Mouse (Mus musculus): ENCODE results near the gene Fstl1. TPM values are rescaled to one million over a fixed set of nuclear protein-coding genes. Genes with fewer than 3 reads are reported as not detected.

The Fstl1 gene
- polyA plus RNA-seq (2015; fragmentation: Nextera tagmentation; extraction: Ambion mirVana), result 429 and 466 TPM in 2 replicates

DNA sequence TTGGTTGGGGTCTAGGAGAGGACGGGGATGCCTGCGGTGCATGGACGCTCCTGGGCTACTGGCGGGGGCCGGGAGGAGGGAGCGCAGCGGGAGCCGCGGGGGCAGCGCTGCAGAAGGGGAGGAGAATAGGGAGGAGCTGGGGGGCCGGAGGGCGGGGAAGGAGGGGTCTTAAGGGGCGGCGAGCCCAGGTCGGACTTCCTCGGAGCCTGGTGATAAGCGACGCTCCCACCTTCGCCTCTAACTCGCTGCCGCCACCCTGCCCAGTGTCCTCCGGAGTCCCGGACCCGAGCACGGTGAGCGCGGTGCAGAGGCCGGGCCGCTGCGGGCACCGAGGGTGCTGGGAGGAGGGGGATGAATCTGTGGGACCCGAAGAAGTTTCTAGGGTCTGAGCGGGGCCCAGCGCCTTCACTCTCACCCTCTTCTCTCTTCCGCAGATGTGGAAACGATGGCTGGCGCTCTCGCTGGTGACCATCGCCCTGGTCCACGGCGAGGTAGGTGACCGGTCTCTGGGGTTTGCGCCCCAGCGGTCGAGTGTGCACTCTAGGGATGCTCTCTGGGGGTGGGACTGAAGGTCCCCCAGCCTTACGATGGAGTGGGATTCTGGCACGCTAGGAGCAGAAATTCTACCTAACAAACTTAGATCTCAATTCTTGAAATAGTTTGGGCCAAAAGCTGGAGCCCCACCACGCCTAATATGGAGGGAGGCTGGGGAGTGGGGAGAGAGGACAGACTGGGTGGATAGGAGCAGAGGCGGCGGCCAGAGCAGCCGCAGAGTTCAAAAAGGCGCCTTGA lies at the start of gene Fstl1:
TSS of gene Fstl1 (plus strand) at position 14 of the 792 bp plus-strand sequence.
- H3K9ac ChIP-seq, result peak within 1 kb of the TSS; percentile 98
- H3K4me2 ChIP-seq, result peak within 1 kb of the TSS; percentile 72
- under 1% methylated on average over 52 of the region's 52 CpGs for WGBS
- H3K27ac ChIP-seq (replicated peaks), result peak within 1 kb of the TSS; percentile 94
- no peaks in the 10 kb centered on the region for H3K9me3 ChIP-seq
- no peaks in the 10 kb centered on the region for H3K27me3 ChIP-seq (replicated peaks)
- H3K36me3 ChIP-seq, result peaks cover 26% of the 10 kb centered on the region
- H3K4me1 ChIP-seq, result peaks cover 43% of the 10 kb centered on the region
- H3K4me3 ChIP-seq, result peak within 1 kb of the TSS; percentile 80
- ATAC-seq (ENCODE audit: extremely low read depth, insufficient number of reproducible peaks, low FRiP score, low TSS enrichment), result peak; percentile 58; the same call in 1 of the 2 replicates

DNA sequence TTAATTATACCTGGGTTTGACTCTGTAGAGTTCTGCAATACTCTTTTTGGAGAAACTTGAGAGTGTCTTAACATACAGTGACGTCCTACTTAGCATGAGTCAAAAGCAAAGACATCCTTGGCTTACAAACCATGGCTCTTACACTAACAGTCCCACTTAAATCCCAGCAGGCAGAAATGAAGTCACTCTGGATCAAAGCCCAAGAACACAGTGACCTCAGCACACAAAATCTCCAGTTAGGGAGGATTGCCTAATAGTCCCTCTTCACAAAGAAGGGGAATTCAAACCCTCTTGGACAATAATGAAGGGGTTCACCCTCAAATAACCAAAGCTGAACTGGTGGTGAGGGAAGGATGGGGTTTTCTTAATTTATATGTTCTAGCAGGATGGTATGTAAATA lies 48.0 kb upstream of the Fstl1 start:
- ATAC-seq (ENCODE audit: extremely low read depth, insufficient number of reproducible peaks, low FRiP score, low TSS enrichment), result no peak
- Histone ChIP-seq H3K36me3 (no peaks in the 10 kb centered on the region), H3K9me3 (no peaks in the 10 kb centered on the region), H3K27ac (replicated peaks) (peak overlapping the region; percentile 92), H3K27me3 (replicated peaks) (no peaks in the 10 kb centered on the region), H3K4me3 (no peak overlapping the region), H3K4me2 (no peak overlapping the region), H3K4me1 (peaks cover 59% of the 10 kb centered on the region), H3K9ac (no peak overlapping the region)
- WGBS, result 36% methylated on average over 1 of the region's 1 CpGs

DNA sequence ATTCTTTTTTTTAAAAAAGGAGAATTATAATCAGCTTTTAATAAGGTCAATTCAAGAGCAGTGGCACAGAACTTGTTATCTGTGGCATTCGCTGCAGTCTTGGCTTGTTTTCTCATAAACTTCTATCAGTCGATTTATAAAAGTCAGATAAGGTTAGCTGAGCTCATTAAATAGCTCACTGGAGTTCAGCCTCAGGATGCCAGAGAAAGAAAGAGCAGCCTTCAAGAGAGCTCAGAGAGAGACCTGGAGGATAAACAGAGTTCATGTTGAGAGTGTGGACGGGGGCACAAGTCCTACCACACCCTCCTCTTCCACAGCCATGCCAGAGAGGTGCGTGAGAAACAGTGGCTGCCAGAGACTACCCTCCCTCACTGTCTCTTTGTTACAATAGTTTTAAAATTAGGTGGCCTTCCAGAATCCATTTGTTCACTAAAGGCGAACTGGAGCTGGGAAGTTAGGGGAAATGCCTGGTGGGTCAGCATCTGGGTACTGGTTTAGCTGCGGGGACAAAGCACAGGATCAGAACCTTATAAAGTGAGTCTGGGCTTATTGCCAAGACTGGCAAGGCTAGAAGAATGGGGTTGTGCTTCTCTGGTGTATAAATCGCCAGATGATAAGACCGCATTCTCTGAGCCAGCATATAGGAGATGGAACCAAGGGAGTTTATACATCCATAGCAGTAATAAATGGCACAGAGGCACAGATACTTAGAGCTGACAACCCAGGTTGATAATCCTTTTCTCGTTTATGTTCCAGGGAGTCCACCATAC lies 47.1 kb upstream of the Fstl1 start:
- no peak for ATAC-seq (ENCODE audit: extremely low read depth, insufficient number of reproducible peaks, low FRiP score, low TSS enrichment)
- peak overlapping the region; percentile 92 for H3K27ac ChIP-seq (replicated peaks)
- no peaks in the 10 kb centered on the region for H3K9me3 ChIP-seq
- peak overlapping the region; percentile 50 for H3K4me2 ChIP-seq
- peaks cover 59% of the 10 kb centered on the region for H3K4me1 ChIP-seq
- H3K27me3 ChIP-seq (replicated peaks), result no peaks in the 10 kb centered on the region
- 30% methylated on average over 9 of the region's 9 CpGs for WGBS
- H3K4me3 ChIP-seq, result no peak overlapping the region
- H3K36me3 ChIP-seq, result no peaks in the 10 kb centered on the region
- peak overlapping the region; percentile 37 for H3K9ac ChIP-seq

DNA sequence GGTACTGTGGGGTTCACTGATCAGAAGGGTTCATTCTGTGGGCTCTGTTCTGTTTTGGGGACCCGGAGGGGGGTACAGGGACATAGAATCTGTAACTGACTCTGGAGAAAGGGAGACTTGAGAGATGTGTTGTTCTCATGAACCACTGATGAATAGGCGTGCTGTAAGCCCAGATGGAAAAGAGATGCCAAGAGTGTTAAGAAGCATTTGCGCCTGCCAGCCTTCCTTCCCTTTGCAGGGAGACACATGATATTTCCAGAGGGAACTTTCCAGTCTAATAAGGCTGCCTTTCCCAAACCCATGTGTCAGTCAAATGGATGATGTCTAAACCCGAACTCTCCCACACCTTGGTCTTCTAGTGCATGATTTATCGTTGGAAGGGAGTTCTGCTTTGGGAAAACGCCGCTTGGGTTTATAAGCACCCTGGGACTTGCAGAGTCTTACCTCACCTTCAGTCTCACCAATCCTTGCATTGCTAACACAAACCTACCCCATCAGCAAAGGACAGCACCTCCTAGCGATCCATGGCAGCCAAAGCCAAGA lies 46.3 kb upstream of the Fstl1 start:
- H3K27ac ChIP-seq (replicated peaks), result peak overlapping the region; percentile 92
- no peak for ATAC-seq (ENCODE audit: extremely low read depth, insufficient number of reproducible peaks, low FRiP score, low TSS enrichment)
- H3K4me3 ChIP-seq, result no peak overlapping the region
- peaks cover 59% of the 10 kb centered on the region for H3K4me1 ChIP-seq
- peak overlapping the region; percentile 50; the same call in 1 of the 2 replicates for H3K4me2 ChIP-seq
- no peaks in the 10 kb centered on the region for H3K36me3 ChIP-seq
- H3K9me3 ChIP-seq, result no peaks in the 10 kb centered on the region
- 82% methylated on average over 8 of the region's 8 CpGs for WGBS
- peak overlapping the region; percentile 37 for H3K9ac ChIP-seq
- no peaks in the 10 kb centered on the region for H3K27me3 ChIP-seq (replicated peaks)

DNA sequence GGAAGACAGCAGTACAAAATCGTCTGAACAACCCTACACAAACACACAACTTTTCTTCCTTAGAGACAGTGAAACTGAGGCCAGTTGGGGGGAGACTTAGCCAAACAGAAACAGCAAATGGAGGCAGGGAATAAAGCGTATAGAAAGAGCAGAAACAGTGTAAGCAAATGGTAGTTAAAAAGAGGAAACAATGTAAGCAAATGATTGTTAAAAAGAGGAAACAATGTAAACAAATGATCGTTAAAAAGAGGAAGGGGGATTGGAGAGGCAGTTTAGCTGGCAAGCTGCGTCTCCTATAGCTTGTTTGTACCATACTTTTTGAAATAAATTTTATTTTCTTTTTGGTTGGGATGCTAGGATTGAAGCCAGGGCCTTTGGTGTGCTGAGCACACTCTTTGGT lies 45.2 kb upstream of the Fstl1 start:
- Histone ChIP-seq H3K4me2 (no peak overlapping the region), H3K4me1 (peaks cover 58% of the 10 kb centered on the region), H3K4me3 (no peak overlapping the region), H3K9me3 (no peaks in the 10 kb centered on the region), H3K9ac (no peak overlapping the region), H3K27ac (replicated peaks) (peak overlapping the region; percentile 92), H3K27me3 (replicated peaks) (no peaks in the 10 kb centered on the region), H3K36me3 (no peaks in the 10 kb centered on the region)
- no peak for ATAC-seq (ENCODE audit: extremely low read depth, insufficient number of reproducible peaks, low FRiP score, low TSS enrichment)
- 65% methylated on average over 4 of the region's 4 CpGs for WGBS

DNA sequence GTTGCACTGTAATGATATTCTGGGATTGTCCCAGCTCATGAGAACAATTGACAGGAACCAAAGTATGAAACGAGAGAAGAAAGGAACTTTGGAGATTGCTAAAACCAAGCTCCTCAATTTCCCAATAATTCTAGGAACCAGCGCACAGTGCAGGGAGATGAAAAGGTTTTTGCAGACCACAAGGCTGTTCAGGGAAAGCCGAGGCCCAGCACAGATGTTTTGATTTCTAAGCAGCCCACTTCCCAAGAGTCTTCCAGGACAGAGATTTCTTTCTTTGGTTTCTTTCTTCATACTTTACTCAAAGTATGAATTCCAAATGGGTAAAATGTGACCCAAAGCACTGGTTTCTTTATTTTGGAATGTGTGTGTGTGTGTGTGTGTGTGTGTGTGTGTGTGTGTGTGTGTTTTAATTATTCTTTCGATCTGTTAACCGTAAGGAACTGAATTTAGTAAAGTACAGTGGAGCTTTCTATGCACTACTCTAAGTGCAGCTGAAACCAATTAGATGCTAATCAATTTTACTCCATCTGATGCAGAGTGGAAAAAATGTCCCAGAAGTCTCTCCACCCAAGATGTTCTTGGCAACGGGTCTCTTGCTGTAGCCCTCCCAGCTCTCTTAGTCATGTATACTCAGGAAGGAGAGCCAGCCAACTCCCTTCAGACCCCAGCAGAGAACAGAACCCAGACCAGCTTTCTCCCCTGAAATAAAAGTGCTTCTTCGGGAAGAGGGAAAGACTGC lies 44.5 kb upstream of the Fstl1 start:
- H3K27ac ChIP-seq (replicated peaks), result peak overlapping the region; percentile 92
- H3K4me2 ChIP-seq, result no peak overlapping the region
- no peaks in the 10 kb centered on the region for H3K27me3 ChIP-seq (replicated peaks)
- no peak overlapping the region for H3K9ac ChIP-seq
- no peaks in the 10 kb centered on the region for H3K36me3 ChIP-seq
- WGBS, result 62% methylated on average over 7 of the region's 7 CpGs
- H3K4me3 ChIP-seq, result no peak overlapping the region
- H3K4me1 ChIP-seq, result peaks cover 51% of the 10 kb centered on the region
- H3K9me3 ChIP-seq, result no peaks in the 10 kb centered on the region
- no peak for ATAC-seq (ENCODE audit: extremely low read depth, insufficient number of reproducible peaks, low FRiP score, low TSS enrichment)

DNA sequence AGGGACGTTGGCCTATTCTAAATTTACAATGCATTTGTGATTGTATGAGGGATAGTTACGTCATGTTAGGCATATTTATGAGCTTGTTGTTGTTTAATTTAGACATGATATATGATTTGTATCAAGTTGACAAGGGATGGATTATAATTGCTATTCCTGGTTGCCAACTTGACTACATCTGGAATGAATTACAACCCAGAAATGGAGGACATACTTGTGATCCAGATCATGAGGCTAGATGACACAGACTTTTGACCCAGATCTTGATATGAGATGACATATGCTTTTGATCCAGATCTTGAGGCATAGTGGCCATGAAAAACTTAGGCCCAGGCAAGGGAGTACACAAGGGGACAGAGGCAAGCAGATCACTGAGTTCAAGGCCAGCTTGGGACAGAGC lies 36.6 kb upstream of the Fstl1 start:
- no peak overlapping the region for H3K4me2 ChIP-seq
- H3K9me3 ChIP-seq, result no peaks in the 10 kb centered on the region
- 84% methylated on average over 2 of the region's 2 CpGs for WGBS
- H3K27ac ChIP-seq (replicated peaks), result no peak overlapping the region
- ATAC-seq (ENCODE audit: extremely low read depth, insufficient number of reproducible peaks, low FRiP score, low TSS enrichment), result no peak
- H3K36me3 ChIP-seq, result no peaks in the 10 kb centered on the region
- no peak overlapping the region for H3K9ac ChIP-seq
- H3K4me1 ChIP-seq, result peaks cover 10% of the 10 kb centered on the region; the same call in 1 of the 2 replicates
- no peak overlapping the region for H3K4me3 ChIP-seq
- no peaks in the 10 kb centered on the region for H3K27me3 ChIP-seq (replicated peaks)

DNA sequence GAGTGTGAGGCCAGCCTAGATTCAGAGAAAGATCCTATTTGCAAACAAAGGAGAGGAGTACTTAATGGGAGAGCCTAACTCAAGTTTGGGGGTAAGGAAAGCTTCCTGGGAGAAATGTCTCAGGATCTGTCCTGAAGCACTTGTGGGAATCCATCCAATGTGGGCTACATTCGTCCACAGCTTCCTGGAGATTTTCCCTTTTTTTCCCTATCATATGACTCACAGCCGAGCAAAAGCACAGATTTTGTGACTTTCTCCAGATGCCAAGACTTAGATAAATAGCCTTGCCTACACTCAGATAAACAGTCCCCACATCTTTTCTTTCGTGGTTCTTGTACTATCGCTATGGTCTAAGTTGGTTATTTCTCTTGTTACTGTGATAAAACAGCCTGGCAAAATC lies 34.4 kb upstream of the Fstl1 start:
- H3K27ac ChIP-seq (replicated peaks), result peak overlapping the region; percentile 36

DNA sequence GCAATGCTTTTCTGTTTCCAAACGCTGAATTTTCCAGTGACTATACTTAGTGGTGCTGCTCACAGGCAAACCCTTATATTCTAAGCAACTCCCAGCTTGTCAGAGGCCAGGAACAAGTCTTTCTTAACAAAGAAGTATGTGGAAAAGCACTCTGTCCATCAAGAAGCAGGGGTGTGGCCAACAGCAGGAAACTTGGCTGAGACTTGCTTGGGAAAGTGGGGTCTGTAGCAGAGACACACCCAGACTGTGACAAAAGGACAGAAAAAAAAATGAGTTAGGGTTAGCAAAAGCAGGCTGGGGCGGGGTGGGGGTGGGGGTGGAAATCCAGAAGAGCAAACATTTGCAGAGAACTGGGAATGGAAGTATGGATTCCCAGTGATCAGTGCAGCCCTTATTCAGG lies 23.8 kb upstream of the Fstl1 start:
- WGBS, result 27% methylated on average over 2 of the region's 2 CpGs
- no peaks in the 10 kb centered on the region for H3K36me3 ChIP-seq
- H3K4me1 ChIP-seq, result peaks cover 58% of the 10 kb centered on the region
- no peaks in the 10 kb centered on the region for H3K9me3 ChIP-seq
- H3K4me2 ChIP-seq, result no peak overlapping the region
- peak overlapping the region; percentile 83 for H3K27ac ChIP-seq (replicated peaks)
- no peaks in the 10 kb centered on the region for H3K27me3 ChIP-seq (replicated peaks)
- H3K9ac ChIP-seq, result no peak overlapping the region
- H3K4me3 ChIP-seq, result no peak overlapping the region
- ATAC-seq (ENCODE audit: extremely low read depth, insufficient number of reproducible peaks, low FRiP score, low TSS enrichment), result no peak

More for the DNA sequence above, 34.4 kb upstream of the Fstl1 start:
- no peak for ATAC-seq (ENCODE audit: extremely low read depth, insufficient number of reproducible peaks, low FRiP score, low TSS enrichment)
- no peaks in the 10 kb centered on the region for H3K27me3 ChIP-seq (replicated peaks)
- no peak overlapping the region for H3K4me3 ChIP-seq
- 47% methylated on average over 4 of the region's 4 CpGs for WGBS
- H3K9me3 ChIP-seq, result no peaks in the 10 kb centered on the region
- H3K4me2 ChIP-seq, result no peak overlapping the region
- H3K4me1 ChIP-seq, result peaks cover 10% of the 10 kb centered on the region; the same call in 1 of the 2 replicates
- no peaks in the 10 kb centered on the region for H3K36me3 ChIP-seq
- no peak overlapping the region for H3K9ac ChIP-seq

DNA sequence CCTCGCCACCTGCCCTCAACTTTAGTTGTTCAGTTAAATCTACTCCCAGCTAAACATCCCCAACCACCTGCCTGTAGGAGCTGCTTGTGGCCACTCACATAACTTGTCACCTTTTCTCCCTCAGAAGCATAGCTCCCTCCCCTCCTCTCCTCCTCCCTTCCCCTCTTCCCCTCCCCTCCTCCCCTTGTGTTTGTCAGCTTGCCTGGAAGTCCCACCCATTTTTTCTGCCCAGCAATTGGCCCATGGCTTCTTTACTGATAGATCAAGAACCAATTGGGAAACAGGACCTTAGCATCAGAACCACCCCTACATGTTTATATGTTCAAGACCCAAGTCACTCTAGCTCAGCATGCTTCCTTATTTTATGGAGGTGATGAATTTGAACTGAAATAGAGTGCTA lies 22.9 kb upstream of the Fstl1 start:
- WGBS, result 58% methylated on average over 1 of the region's 1 CpGs
- H3K36me3 ChIP-seq, result no peaks in the 10 kb centered on the region
- no peak for ATAC-seq (ENCODE audit: extremely low read depth, insufficient number of reproducible peaks, low FRiP score, low TSS enrichment)
- H3K9ac ChIP-seq, result peak overlapping the region; percentile 1; the same call in 1 of the 2 replicates
- peak overlapping the region; percentile 22; the same call in 1 of the 2 replicates for H3K4me2 ChIP-seq
- H3K4me3 ChIP-seq, result no peak overlapping the region
- H3K27ac ChIP-seq (replicated peaks), result peak overlapping the region; percentile 83
- H3K4me1 ChIP-seq, result peaks cover 66% of the 10 kb centered on the region
- no peaks in the 10 kb centered on the region for H3K9me3 ChIP-seq
- H3K27me3 ChIP-seq (replicated peaks), result no peaks in the 10 kb centered on the region

DNA sequence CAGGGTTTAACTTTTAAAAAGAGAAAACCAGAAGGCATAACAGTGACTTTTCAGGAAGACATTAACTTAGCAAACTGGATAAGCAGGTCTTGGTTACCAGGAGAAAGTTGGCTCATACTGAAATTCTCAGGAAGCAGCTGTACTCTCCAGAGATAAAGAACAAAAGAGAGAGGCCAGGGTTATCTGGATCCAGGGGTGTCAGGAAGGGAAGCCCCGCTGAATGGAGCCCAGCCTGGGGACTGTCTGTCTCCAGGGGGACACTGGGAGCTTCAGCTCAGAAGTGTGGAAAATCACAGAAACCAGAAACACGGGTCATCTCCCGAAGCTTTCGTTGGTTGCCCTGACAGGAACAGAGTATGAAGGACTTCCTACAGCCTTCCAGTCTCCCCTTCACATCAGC lies 22.2 kb upstream of the Fstl1 start:
- H3K4me3 ChIP-seq, result no peak overlapping the region
- H3K27ac ChIP-seq (replicated peaks), result peak overlapping the region; percentile 83
- peak overlapping the region; percentile 22; the same call in 1 of the 2 replicates for H3K4me2 ChIP-seq
- 0 out of 2 replicates have a peak overlapping the region, but pooled peaks have one; percentile 50 for H3K9ac ChIP-seq
- H3K27me3 ChIP-seq (replicated peaks), result no peaks in the 10 kb centered on the region
- ATAC-seq (ENCODE audit: extremely low read depth, insufficient number of reproducible peaks, low FRiP score, low TSS enrichment), result peak; percentile 62; the same call in 1 of the 2 replicates
- no peaks in the 10 kb centered on the region for H3K9me3 ChIP-seq
- H3K4me1 ChIP-seq, result peaks cover 66% of the 10 kb centered on the region
- 7% methylated on average over 4 of the region's 4 CpGs for WGBS
- no peaks in the 10 kb centered on the region for H3K36me3 ChIP-seq
